Mouse (Mus musculus) splenic B cell, adult 2 months (primary cell): ENCODE results near the gene Gcn1l1.
"Not testable (repeated sequence)": the region's sequence is repeated elsewhere in the genome, so short reads cannot be mapped to it uniquely, and the experiment has no call there.

Source experiments
- DNase-seq: peaks from one replicate; pipeline ENCODE4 v3.0.0-alpha.2; 2011; ENCODE audit warnings: low read depth, low spot score
- H3K27me3 ChIP-seq: 2 replicates; pipeline ENCODE4 v1.6.1; 2012; ENCODE audit warnings: mild to moderate bottlenecking, low read length, moderate library complexity, mixed read lengths; ENCODE audit not compliant: control insufficient read depth, poor library complexity, insufficient read depth, severe bottlenecking
- H3K36me3 ChIP-seq: 2 replicates; pipeline ENCODE4 v1.6.1; 2012; ENCODE audit warnings: mild to moderate bottlenecking, low read length, moderate library complexity, mixed read lengths; ENCODE audit not compliant: control insufficient read depth, poor library complexity, insufficient read depth, severe bottlenecking

Gene Gcn1l1

DNA sequence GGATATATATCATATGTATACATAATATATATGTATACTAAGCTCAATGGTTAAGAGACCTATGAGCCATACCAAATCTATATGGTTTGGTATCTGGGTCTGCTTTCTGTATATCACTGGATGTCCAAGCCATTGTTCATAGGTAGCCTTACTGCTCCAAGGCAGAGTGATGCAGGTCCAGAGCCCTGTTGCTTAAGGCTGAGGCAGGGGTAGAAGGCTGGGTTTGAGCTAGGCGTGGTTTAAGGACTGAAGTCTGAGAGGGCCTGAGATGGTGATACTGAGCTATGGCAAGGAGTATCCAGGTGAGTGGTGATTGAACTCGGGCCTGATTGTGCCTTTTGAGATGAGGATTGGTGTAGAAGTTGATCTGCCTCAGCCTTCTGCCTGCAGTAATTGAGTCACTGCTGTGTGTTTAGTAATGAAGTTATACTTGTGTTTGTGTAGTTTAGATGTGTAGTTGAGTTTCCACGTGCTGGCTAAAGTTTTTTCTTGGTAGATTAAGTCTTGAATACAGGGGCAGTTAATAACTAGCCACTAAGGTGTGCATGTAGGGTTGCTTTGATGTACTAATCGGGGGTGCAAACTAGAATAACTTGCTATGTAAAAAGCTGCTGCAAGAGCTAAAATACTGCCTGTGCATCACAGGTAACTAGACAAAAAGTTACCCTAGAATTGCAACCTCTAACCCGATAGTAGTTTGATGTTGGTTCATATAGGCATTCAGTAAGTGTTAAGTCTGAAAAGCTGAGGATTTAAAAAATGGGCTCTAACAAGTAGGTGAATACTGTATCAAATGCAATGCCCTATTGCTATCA, 1.1 kb upstream of the Gcn1l1 start:
- no peak for DNase-seq
- H3K36me3 ChIP-seq: peaks cover 8% of the 10 kb centered on the region

GRCm38 (mm10) chr5:115565403-115565802, 349 bp downstream of the Gcn1l1 start:
- peaks cover 8% of the 10 kb centered on the region for H3K36me3 ChIP-seq
- DNase-seq: no peak
- no peaks in the 10 kb centered on the region; the same call in 1 of the 2 replicates for H3K27me3 ChIP-seq

More for the DNA sequence above, 1.1 kb upstream of the Gcn1l1 start:
- no peaks in the 10 kb centered on the region for H3K27me3 ChIP-seq

DNA sequence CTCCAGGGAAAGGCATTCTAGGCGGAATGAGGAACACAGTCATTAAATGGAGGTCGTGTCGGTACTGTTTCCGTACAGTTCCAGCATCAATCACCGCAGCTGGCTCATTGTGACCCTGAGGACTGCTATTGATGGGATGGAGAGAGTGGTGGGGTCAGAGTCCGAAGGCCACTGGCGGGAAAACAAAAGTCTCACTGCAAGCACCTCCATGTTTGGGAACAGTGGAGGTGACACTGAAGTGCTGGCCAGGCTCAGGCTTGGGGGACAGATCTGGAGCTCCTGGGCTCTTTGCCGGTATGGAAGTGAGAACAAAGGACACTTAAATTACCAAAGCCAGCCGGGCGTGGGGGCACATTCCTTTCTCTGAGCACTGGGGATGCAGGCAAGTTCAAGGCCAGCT, 3.6 kb downstream of the Gcn1l1 start:
- no peak for DNase-seq
- Histone ChIP-seq H3K36me3 (peaks cover 7% of the 10 kb centered on the region), H3K27me3 (no peaks in the 10 kb centered on the region; the same call in 1 of the 2 replicates)

DNA sequence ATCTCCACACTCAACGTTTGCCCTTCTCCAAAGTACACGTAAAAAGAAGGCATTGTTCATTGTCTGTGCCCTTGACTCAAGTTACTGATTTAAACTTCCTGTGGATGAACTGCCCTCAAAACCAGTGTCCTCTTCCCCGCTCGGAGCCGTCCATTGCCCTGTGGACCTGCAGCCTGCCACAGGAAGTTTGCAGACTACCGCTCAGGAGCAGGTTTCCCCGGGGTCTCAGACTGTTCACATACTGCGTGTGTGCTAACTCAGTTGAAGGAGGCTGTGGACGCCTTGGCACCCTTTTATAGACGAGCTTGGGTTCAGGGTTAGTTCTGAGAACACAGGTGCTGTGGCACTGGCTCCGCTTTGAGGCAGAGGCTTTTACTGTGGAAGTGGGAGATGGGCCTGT, 4.3 kb downstream of the Gcn1l1 start:
- no peak for DNase-seq
- peaks cover 7% of the 10 kb centered on the region for H3K36me3 ChIP-seq
- no peaks in the 10 kb centered on the region; the same call in 1 of the 2 replicates for H3K27me3 ChIP-seq

GRCm38 (mm10) chr5:115569721-115570120, 4.7 kb downstream of the Gcn1l1 start:
- DNase-seq: no peak
- H3K27me3 ChIP-seq: no peaks in the 10 kb centered on the region; the same call in 1 of the 2 replicates
- peaks cover 7% of the 10 kb centered on the region for H3K36me3 ChIP-seq

DNA sequence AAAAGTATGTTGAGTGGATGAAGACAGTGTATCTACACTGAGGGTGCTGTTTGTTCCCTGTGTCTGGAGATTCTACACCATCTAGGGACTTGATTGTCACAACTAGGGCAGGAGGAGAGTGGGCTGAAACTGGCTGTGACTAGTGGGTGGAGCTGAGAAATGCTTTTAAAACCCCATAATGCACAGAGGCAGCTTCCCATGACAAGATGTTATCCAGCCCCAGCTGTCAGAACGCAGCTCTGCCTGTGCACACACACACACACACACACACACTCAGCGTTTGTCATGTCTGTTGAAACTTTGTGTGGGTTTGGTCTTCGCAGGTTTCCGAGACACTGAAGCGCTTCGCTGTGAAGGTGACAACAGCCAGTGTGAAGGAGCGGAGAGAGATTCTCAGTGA, 6.0 kb downstream of the Gcn1l1 start:
- Histone ChIP-seq H3K27me3 (no peaks in the 10 kb centered on the region; the same call in 1 of the 2 replicates), H3K36me3 (peaks cover 7% of the 10 kb centered on the region)
- no peak for DNase-seq

DNA sequence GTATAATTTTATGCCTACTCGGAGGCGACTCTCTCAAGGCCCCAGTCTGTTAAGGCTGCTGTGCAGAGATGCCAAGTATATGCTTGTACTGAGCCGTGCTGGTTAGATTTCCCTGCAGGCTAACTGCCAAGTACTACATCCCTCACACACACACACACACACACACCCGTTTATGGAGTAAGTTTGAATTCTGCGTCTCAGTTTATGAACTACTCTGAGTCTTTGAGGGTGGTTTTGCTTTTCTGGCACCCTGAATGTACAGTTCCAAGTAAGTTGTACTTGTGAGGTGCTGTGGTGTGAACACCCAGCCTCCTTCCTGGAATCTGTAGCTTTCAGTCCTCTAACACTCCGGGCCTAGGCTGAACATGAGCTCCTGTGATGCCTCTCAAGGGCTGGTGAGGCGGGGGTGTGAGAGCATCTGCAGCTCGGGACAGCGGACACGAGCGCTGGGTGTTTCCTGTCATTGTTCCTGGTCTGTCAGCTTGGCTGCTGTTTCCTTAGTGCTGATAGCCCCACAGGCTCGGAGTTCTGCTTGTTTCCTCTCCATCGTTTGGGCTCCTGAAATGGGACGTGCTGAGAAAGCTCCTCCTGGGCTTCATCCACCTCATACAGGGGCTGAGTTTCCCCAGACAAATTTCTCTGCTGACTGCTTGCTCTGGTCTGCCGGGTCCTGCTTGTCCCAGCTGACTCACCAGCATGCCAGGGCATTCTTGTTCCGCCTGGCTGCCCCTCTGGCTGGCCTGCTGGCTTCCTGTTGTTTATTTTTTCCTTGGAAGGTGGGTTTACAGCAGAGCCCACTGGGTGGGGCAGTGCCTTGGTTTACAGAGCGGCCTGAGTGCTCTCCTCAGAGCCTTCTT, 7.9 kb downstream of the Gcn1l1 start:
- Histone ChIP-seq H3K27me3 (no peaks in the 10 kb centered on the region; the same call in 1 of the 2 replicates), H3K36me3 (peaks cover 9% of the 10 kb centered on the region)
- DNase-seq: no peak

DNA sequence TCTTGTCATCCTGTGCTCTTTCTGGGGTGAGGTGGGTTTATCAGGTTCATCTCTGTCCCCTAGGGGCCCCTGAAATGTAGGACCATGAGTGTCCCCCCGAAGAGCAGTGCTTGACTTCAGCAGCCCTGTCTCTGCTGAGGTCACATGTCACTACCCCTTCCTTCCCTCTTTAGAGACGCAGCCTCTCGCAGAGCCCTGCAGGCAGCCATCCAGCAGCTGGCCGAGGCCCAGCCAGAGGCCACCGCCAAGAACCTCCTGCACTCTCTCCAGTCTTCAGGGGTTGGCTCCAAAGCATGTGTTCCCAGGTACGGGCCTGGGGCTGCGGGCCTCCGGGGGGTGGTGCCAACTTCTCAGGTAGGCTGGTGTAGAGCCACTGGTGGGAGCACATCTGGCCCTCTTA, 9.9 kb downstream of the Gcn1l1 start:
- peaks cover 13% of the 10 kb centered on the region for H3K36me3 ChIP-seq
- DNase-seq: no peak

DNA sequence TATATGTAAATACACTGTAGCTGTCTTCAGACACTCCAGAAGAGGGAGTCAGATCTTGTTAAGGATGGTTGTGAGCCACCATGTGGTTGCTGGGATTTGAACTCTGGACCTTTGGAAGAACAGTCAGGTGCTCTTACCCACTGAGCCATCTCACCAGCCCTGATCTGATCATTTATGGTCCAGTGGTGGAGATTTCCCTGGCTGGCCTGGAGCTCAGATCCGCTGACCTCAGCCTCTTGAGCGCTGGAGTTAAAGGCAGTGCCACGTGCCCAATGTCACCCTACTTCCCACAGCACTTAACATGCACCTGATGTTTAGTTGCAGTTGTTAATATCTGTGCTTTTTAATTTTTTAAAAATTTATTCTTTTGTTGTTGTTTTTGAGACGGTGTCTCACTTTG, 12.6 kb downstream of the Gcn1l1 start:
- not testable (repeated sequence) for H3K27me3 ChIP-seq, DNase-seq
- H3K36me3 ChIP-seq: peaks cover 23% of the 10 kb centered on the region

More for the DNA sequence above, 9.9 kb downstream of the Gcn1l1 start:
- H3K27me3 ChIP-seq: no peaks in the 10 kb centered on the region; the same call in 1 of the 2 replicates

DNA sequence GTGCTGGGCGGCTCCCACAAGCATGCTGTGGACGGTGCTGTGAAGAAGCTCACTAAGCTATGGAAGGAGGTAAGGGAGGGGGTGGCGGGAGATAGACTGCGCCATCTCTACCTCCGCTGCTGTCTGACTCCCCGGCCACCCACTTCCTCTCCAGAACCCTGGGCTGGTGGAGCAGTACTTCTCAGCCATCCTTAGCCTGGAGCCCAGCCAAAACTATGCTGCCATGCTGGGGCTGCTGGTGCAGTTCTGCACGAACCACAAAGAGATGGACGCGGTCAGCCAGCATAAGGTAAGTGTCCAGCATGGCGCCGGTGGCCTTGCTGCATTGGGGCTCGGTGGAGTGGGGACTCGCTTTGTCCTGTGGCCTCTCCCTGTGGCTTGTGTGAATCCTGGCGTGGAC, 13.9 kb downstream of the Gcn1l1 start:
- Histone ChIP-seq H3K27me3 (no peaks in the 10 kb centered on the region), H3K36me3 (peaks cover 21% of the 10 kb centered on the region)
- DNase-seq: no peak

DNA sequence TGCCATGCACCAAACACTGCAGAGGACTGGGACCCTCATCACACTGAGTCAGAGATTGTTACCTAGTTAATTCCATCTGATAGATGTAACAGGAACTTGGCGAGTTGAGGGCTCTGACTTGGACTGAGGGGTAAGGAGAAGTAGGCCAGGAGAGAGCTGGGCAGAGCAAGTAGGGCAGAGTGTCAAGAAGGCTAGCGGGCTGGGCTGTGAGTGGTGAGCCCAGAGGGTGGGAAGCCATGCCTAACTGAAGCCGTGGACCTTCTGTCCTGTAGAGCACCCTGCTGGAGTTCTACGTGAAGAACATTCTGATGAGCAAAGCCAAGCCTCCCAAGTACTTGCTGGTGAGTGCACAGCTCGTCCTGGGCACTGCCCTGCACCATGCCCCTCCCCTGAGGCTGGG, 14.3 kb downstream of the Gcn1l1 start:
- DNase-seq: no peak
- Histone ChIP-seq H3K36me3 (peaks cover 21% of the 10 kb centered on the region), H3K27me3 (no peaks in the 10 kb centered on the region)

- Histone ChIP-seq H3K36me3 (peaks cover 21% of the 10 kb centered on the region), H3K27me3 (no peaks in the 10 kb centered on the region)
- no peak for DNase-seq
These were observed 15.4 kb downstream of the Gcn1l1 start for GRCm38 (mm10) chr5:115580229-115581001.

GRCm38 (mm10) chr5:115581662-115582061, 16.6 kb downstream of the Gcn1l1 start:
- Histone ChIP-seq H3K27me3 (no peaks in the 10 kb centered on the region), H3K36me3 (peaks cover 19% of the 10 kb centered on the region)
- DNase-seq: no peak

- no peak for DNase-seq
- Histone ChIP-seq H3K27me3 (no peaks in the 10 kb centered on the region), H3K36me3 (peaks cover 16% of the 10 kb centered on the region)
These were observed 20.6 kb downstream of the Gcn1l1 start for GRCm38 (mm10) chr5:115585616-115586015.
